Mouse (Mus musculus) cerebellum, adult 2 months (tissue): ENCODE data around the gene Sec16a.

ENCODE experiments used
- CTCF ChIP-seq: fragments of 200-500 bp; IDR thresholded peaks from 2 replicates; pipeline ENCODE4 v1.5.1; 2011; ENCODE audit warnings: low read depth, mild to moderate bottlenecking, control low read depth, low read length, moderate library complexity, borderline replicate concordance; ENCODE audit not compliant: insufficient read depth
- POLR2A ChIP-seq: fragments of 200-500 bp; IDR thresholded peaks from 2 replicates; pipeline ENCODE4 v1.6.1; 2011; ENCODE audit warnings: low read length, control low read depth, borderline replicate concordance; ENCODE audit not compliant: insufficient read depth

DNA sequence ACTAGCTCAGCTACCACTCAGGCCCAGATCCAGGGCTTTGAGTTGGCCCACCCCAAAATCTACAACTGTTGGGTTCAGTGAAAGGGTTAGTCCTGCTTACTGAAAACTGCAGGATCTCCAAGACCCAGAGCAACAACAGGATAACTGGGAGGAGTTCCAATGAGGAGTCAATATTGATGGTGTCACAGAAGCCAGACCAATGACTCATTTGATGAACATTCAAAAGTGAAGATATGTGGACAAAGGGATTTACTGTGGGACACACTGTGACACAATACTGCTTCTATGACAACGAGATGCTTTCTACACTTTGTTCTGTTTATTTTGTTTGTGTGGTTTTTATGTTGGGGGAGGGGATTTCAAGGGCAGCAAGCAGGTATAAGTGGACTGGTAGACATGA lies 26.9 kb downstream of the Sec16a start:
- TF ChIP-seq CTCF (no peak), POLR2A (no peak)
